Mouse (Mus musculus) MEL (cell line): ENCODE measurements around the gene Hoxa9. TPM values are rescaled to one million over a fixed set of nuclear protein-coding genes. Genes with fewer than 3 reads are reported as not detected.

Source experiments
- DNase-seq: peaks from one replicate; pipeline ENCODE4 v3.0.0; 2011; ENCODE audit warnings: low read depth, low spot score
- H3K27ac ChIP-seq: 2 replicates; pipeline ENCODE4 v1.5.1; 2012; ENCODE audit warnings: low read depth, mild to moderate bottlenecking, control low read depth, low read length, moderate library complexity; ENCODE audit not compliant: control insufficient read depth
- H3K27me3 ChIP-seq, 2 experiments: fragments of 150-350 bp in 1 of 2; sonication (generic) in 1 of 2; 2 replicates each; pipeline ENCODE4 v1.6.1; 2012; ENCODE audit warnings: low read length in 2 of 2, mild to moderate bottlenecking in 2 of 2, improper control_type of control experiment in 1 of 2, moderate library complexity in 1 of 2; ENCODE audit not compliant: insufficient read depth in 2 of 2, control insufficient read depth in 1 of 2
- H3K36me3 ChIP-seq, 2 experiments: 2 replicates each; pipeline ENCODE4 v1.6.1; 2012 to 2014; ENCODE audit warnings: low read length in 2 of 2, improper control_type of control experiment in 1 of 2, inconsistent platforms in 1 of 2, mild to moderate bottlenecking in 1 of 2; ENCODE audit not compliant: insufficient read depth in 2 of 2, control insufficient read depth in 1 of 2
- H3K4me1 ChIP-seq, 2 experiments: fragments of 150-350 bp in 1 of 2; sonication (generic) in 1 of 2; 2 replicates each; pipeline ENCODE4 v1.6.1; 2012; ENCODE audit warnings: low read length in 2 of 2, improper control_type of control experiment in 1 of 2, mild to moderate bottlenecking in 1 of 2; ENCODE audit not compliant: insufficient read depth in 2 of 2, control insufficient read depth in 1 of 2
- H3K4me3 ChIP-seq, 2 experiments: fragments of 150-350 bp in 1 of 2; sonication (generic) in 1 of 2; 2 replicates each; pipeline ENCODE4 v1.5.1; 2012; ENCODE audit warnings: low read depth in 2 of 2, low read length in 2 of 2, mild to moderate bottlenecking in 2 of 2, moderate library complexity in 2 of 2, control low read depth in 1 of 2, improper control_type of control experiment in 1 of 2; ENCODE audit not compliant: control insufficient read depth in 1 of 2, insufficient read depth in 1 of 2
- H3K79me2 ChIP-seq: 2 replicates; pipeline ENCODE4 v1.6.1; 2012; ENCODE audit warnings: mild to moderate bottlenecking, low read length, moderate library complexity; ENCODE audit not compliant: control insufficient read depth, poor library complexity, insufficient read depth
- H3K9ac ChIP-seq: 2 replicates; pipeline ENCODE4 v1.6.1; 2012; ENCODE audit warnings: low read depth, mild to moderate bottlenecking, control low read depth, low read length, moderate library complexity; ENCODE audit not compliant: control insufficient read depth, poor library complexity, severe bottlenecking
- H3K9me3 ChIP-seq: fragments of 150-350 bp; sonication (generic); replicated peaks from 2 replicates; pipeline ENCODE4 v1.6.1; 2012; ENCODE audit warnings: mild to moderate bottlenecking, low read length, improper control_type of control experiment, moderate library complexity; ENCODE audit not compliant: insufficient read depth
- BHLHE40 ChIP-seq: IDR thresholded peaks from 2 replicates; pipeline ENCODE4 v1.6.1; 2012; ENCODE audit warnings: low read depth, mild to moderate bottlenecking, inconsistent platforms, low read length, improper control_type of control experiment, borderline replicate concordance
- CHD1 ChIP-seq: IDR thresholded peaks from 2 replicates; pipeline ENCODE4 v1.6.1; 2012; ENCODE audit warnings: low read depth, mild to moderate bottlenecking, inconsistent platforms, low read length, improper control_type of control experiment
- CHD2 ChIP-seq: IDR thresholded peaks from 2 replicates; pipeline ENCODE4 v1.6.1; 2011; ENCODE audit warnings: low read length, improper control_type of control experiment
- CTCF ChIP-seq, 3 experiments: IDR thresholded peaks in 2 of 3; conservative IDR thresholded peaks in 1 of 3; 2 replicates each; pipeline ENCODE4 v1.5.1; 2011 to 2012; ENCODE audit warnings: low read length in 3 of 3, low read depth in 2 of 3, mild to moderate bottlenecking in 2 of 3, improper control_type of control experiment in 1 of 3, inconsistent platforms in 1 of 3, mixed read lengths in 1 of 3, moderate library complexity in 1 of 3; ENCODE audit not compliant: control insufficient read depth in 1 of 3, insufficient read depth in 1 of 3, poor library complexity in 1 of 3, severe bottlenecking in 1 of 3
- ELF1 ChIP-seq: IDR thresholded peaks from 2 replicates; pipeline ENCODE4 v1.6.1; 2014; ENCODE audit warnings: low read depth, mild to moderate bottlenecking, inconsistent platforms, low read length, improper control_type of control experiment, moderate library complexity
- EP300 ChIP-seq, 2 experiments: IDR thresholded peaks; 2 replicates each; pipeline ENCODE4 v1.6.1; 2011; ENCODE audit warnings: improper control_type of control experiment in 2 of 2, low read length in 2 of 2, low read depth in 1 of 2, mild to moderate bottlenecking in 1 of 2
- GABPA ChIP-seq: IDR thresholded peaks from 2 replicates; pipeline ENCODE4 v1.6.1; 2012; ENCODE audit warnings: low read depth, mild to moderate bottlenecking, inconsistent platforms, low read length, improper control_type of control experiment, moderate library complexity
- GATA1 ChIP-seq: IDR thresholded peaks from 2 replicates; pipeline ENCODE4 v1.6.1; 2011; ENCODE audit warnings: low read depth, low read length, improper control_type of control experiment
- JUND ChIP-seq: IDR thresholded peaks from 2 replicates; pipeline ENCODE4 v1.6.1; 2011; ENCODE audit warnings: low read depth, mild to moderate bottlenecking, improper control_type of control experiment, low read length
- KAT2A ChIP-seq: conservative IDR thresholded peaks from 2 replicates; pipeline ENCODE4 v1.6.1; 2012; ENCODE audit warnings: low read depth, low read length, improper control_type of control experiment, inconsistent platforms
- MAFK ChIP-seq: IDR thresholded peaks from 2 replicates; pipeline ENCODE4 v1.6.1; 2011; ENCODE audit warnings: low read depth, mild to moderate bottlenecking, low read length, improper control_type of control experiment, borderline replicate concordance
- MAX ChIP-seq: IDR thresholded peaks from 2 replicates; pipeline ENCODE4 v1.6.1; 2011; ENCODE audit warnings: low read length, improper control_type of control experiment
- MAZ ChIP-seq: IDR thresholded peaks from 2 replicates; pipeline ENCODE4 v1.6.1; 2012; ENCODE audit warnings: low read depth, mild to moderate bottlenecking, inconsistent platforms, low read length, improper control_type of control experiment
- MEF2A ChIP-seq: IDR thresholded peaks from 2 replicates; pipeline ENCODE4 v1.6.1; 2014; ENCODE audit warnings: low read depth, mild to moderate bottlenecking, inconsistent platforms, low read length, improper control_type of control experiment; ENCODE audit not compliant: poor library complexity, insufficient replicate concordance, severe bottlenecking; ENCODE audit errors: extremely low read depth
- MXI1 ChIP-seq: IDR thresholded peaks from 2 replicates; pipeline ENCODE4 v1.6.1; 2011; ENCODE audit warnings: mild to moderate bottlenecking, low read depth, low read length, improper control_type of control experiment
- MYC ChIP-seq: IDR thresholded peaks from 2 replicates; pipeline ENCODE4 v1.6.1; 2011; ENCODE audit warnings: low read depth, mild to moderate bottlenecking, low read length, improper control_type of control experiment, moderate library complexity
- NRF1 ChIP-seq: IDR thresholded peaks from 2 replicates; pipeline ENCODE4 v1.6.1; 2014; ENCODE audit warnings: low read depth, mild to moderate bottlenecking, inconsistent platforms, low read length, improper control_type of control experiment, moderate library complexity; ENCODE audit not compliant: poor library complexity, insufficient read depth, severe bottlenecking
- POLR2A ChIP-seq, 2 experiments: IDR thresholded peaks; 2 replicates each; pipeline ENCODE4 v1.6.1; 2011 to 2012; ENCODE audit warnings: low read length in 2 of 2, mild to moderate bottlenecking in 2 of 2, control low read depth in 1 of 2, improper control_type of control experiment in 1 of 2, low read depth in 1 of 2, moderate library complexity in 1 of 2; ENCODE audit not compliant: control insufficient read depth in 1 of 2, insufficient read depth in 1 of 2, poor library complexity in 1 of 2
- POLR2AphosphoS2 ChIP-seq: IDR thresholded peaks from 2 replicates; pipeline ENCODE4 v1.6.1; 2011; ENCODE audit warnings: low read length, improper control_type of control experiment
- POLR2AphosphoS5 ChIP-seq: IDR thresholded peaks from 2 replicates; pipeline ENCODE4 v1.6.1; 2012; ENCODE audit warnings: low read depth, borderline replicate concordance, mild to moderate bottlenecking, inconsistent platforms, low read length, moderate library complexity, mixed read lengths
- RAD21 ChIP-seq: IDR thresholded peaks from 2 replicates; pipeline ENCODE4 v1.6.1; 2011; ENCODE audit warnings: mild to moderate bottlenecking, low read depth, low read length, improper control_type of control experiment
- RCOR1 ChIP-seq: IDR thresholded peaks from 2 replicates; pipeline ENCODE4 v1.6.1; 2012; ENCODE audit warnings: low read depth, mild to moderate bottlenecking, inconsistent platforms, low read length, improper control_type of control experiment
- TAL1 ChIP-seq: IDR thresholded peaks from 2 replicates; pipeline ENCODE4 v1.6.1; 2012; ENCODE audit warnings: mild to moderate bottlenecking, inconsistent platforms, low read length, moderate library complexity, mixed read lengths
- TCF12 ChIP-seq: IDR thresholded peaks from 2 replicates; pipeline ENCODE4 v1.6.1; 2014; ENCODE audit warnings: low read depth, mild to moderate bottlenecking, inconsistent platforms, low read length, improper control_type of control experiment, moderate library complexity
- USF1 ChIP-seq: IDR thresholded peaks from 2 replicates; pipeline ENCODE4 v1.6.1; 2014; ENCODE audit warnings: low read depth, mild to moderate bottlenecking, inconsistent platforms, low read length, improper control_type of control experiment, moderate library complexity
- USF2 ChIP-seq, 2 experiments: IDR thresholded peaks; 2 replicates each; pipeline ENCODE4 v1.6.1; 2011 to 2012; ENCODE audit warnings: improper control_type of control experiment in 2 of 2, low read length in 2 of 2, borderline replicate concordance in 1 of 2, inconsistent platforms in 1 of 2, low read depth in 1 of 2, mild to moderate bottlenecking in 1 of 2; ENCODE audit not compliant: insufficient read depth in 1 of 2
- ZKSCAN1 ChIP-seq: IDR thresholded peaks from 2 replicates; pipeline ENCODE4 v1.6.1; 2012; ENCODE audit warnings: low read depth, mild to moderate bottlenecking, inconsistent platforms, low read length, improper control_type of control experiment, moderate library complexity
- ZMIZ1 ChIP-seq: IDR thresholded peaks from 2 replicates; pipeline ENCODE4 v1.6.1; 2012; ENCODE audit warnings: low read depth, mild to moderate bottlenecking, inconsistent platforms, low read length, improper control_type of control experiment, moderate library complexity
- polyA plus RNA-seq, 2 experiments: library from polyadenylated mRNA; stranded (reverse) in 1 of 2; unstranded in 1 of 2; fragments of >175 nt in 1 of 2; fragments of >200 nt in 1 of 2; gene quantifications; 2 replicates each; pipeline versions ENCODE4 v1.2.1 to v1.2.4; 2012; ENCODE audit warnings: low replicate concordance in 2 of 2, low read depth in 1 of 2; ENCODE audit not compliant: insufficient read length in 2 of 2, insufficient read depth in 1 of 2, missing spikeins in 1 of 2
- total RNA-seq: library from RNA; depleted of rRNA; stranded (reverse); fragments of 300-350 nt; gene quantifications from 2 replicates; pipeline ENCODE4 v1.2.3, GENCODE M21; 2012

The Hoxa9 gene
- total and polyA plus RNA-seq, 3 experiments: not detected

- Histone ChIP-seq H3K9ac (no peak overlapping the region), H3K79me2 (no peaks in the 10 kb centered on the region), H3K27me3 (no peaks in the 10 kb centered on the region), H3K4me1 (no peaks in the 10 kb centered on the region), H3K36me3 (no peaks in the 10 kb centered on the region), H3K9me3 (no peaks in the 10 kb centered on the region), H3K27ac (no peak overlapping the region), H3K4me3 (no peak overlapping the region)
- TF ChIP-seq RCOR1 (no peak), POLR2A (IDR thresholded peaks at IDR 0.05; ENCODE audit: control insufficient read depth in 1 of 2, insufficient read depth in 1 of 2, low read depth in 1 of 2, low read length in 2 of 2, poor library complexity in 1 of 2) (no peak), MAX (no peak), POLR2AphosphoS2 (no peak), MXI1 (no peak), USF1 (no peak), CHD2 (no peak), KAT2A (no peak), BHLHE40 (no peak), GABPA (no peak), ELF1 (no peak), MEF2A (no peak), ZMIZ1 (no peak), POLR2AphosphoS5 (no peak), USF2 (IDR thresholded peaks at IDR 0.05; ENCODE audit: borderline replicate concordance in 1 of 2, insufficient read depth in 1 of 2, low read depth in 1 of 2, low read length in 2 of 2) (no peak), GATA1 (no peak), MYC (no peak), MAFK (no peak)
- DNase-seq: no peak
These were observed 44.4 kb downstream of the Hoxa9 start for GRCm38 (mm10) chr6:52186500-52186899.

- no peak for TF ChIP-seq GABPA
- no peak for TF ChIP-seq TAL1
- TF ChIP-seq ZMIZ1: no peak
- TF ChIP-seq MEF2A: no peak
- TF ChIP-seq TCF12: no peak
- TF ChIP-seq BHLHE40: no peak
- TF ChIP-seq GATA1: no peak
- no peak for TF ChIP-seq MAFK
- TF ChIP-seq CTCF (IDR thresholded peaks at IDR 0.05 in 2 of 3, conservative IDR thresholded peaks at IDR 0.05 in 1 of 3; ENCODE audit: control insufficient read depth in 1 of 3, insufficient read depth in 1 of 3, low read depth in 2 of 3, low read length in 3 of 3, poor library complexity in 1 of 3, severe bottlenecking in 1 of 3): no peak
- no peak for TF ChIP-seq CHD1
- no peak for TF ChIP-seq POLR2A (IDR thresholded peaks at IDR 0.05; ENCODE audit: control insufficient read depth in 1 of 2, insufficient read depth in 1 of 2, low read depth in 1 of 2, low read length in 2 of 2, poor library complexity in 1 of 2)
- no peak for TF ChIP-seq JUND
- TF ChIP-seq NRF1: no peak
- no peak for TF ChIP-seq ZKSCAN1
- no peak for TF ChIP-seq EP300 (IDR thresholded peaks at IDR 0.05; ENCODE audit: low read depth in 1 of 2, low read length in 2 of 2)
- TF ChIP-seq RCOR1: no peak
- TF ChIP-seq RAD21: no peak
- TF ChIP-seq MAZ: no peak
- TF ChIP-seq MXI1: no peak
- Histone ChIP-seq H3K9ac (no peak overlapping the region), H3K9me3 (no peaks in the 10 kb centered on the region), H3K4me1 (no peaks in the 10 kb centered on the region), H3K27me3 (no peaks in the 10 kb centered on the region), H3K36me3 (no peaks in the 10 kb centered on the region), H3K4me3 (no peak overlapping the region), H3K27ac (no peak overlapping the region), H3K79me2 (no peaks in the 10 kb centered on the region)
- no peak for DNase-seq
These were observed 45.1 kb downstream of the Hoxa9 start for GRCm38 (mm10) chr6:52185834-52186233.
